18 mouse cellular contexts compared by ENCODE assay signal in genomic region chr17:49675629-49676028, GRCm38 (mm10).
A peak's percentile ranks its signal among the peaks of the same experiment; 100 is the strongest.
DNase-seq lines count a peak whose midpoint lies in the region; ATAC-seq and TF ChIP-seq lines count a peak whose summit lies in the region.
"Had no signal": no experiment of that assay in that cellular context is flagged by ENCODE, and none has a peak within 500 bp of the region (broad histone marks: within the 10 kb centered on the region; RNA-seq: fewer than 3 reads in every experiment).

No protein-coding gene starts in this region.

- peak; percentile 60; the same call in 1 of the 2 replicates for ATAC-seq in lung, embryonic 16.5 days (ENCODE audit: low read depth)
- no peak for ATAC-seq in limb, embryonic 13.5 days (ENCODE audit: low FRiP score, low read depth)
- ATAC-seq: forebrain, embryonic 16.5 days had no signal

- no peaks in the 10 kb centered on the region for H3K27me3 ChIP-seq in lung, embryonic 16.5 days (ENCODE audit: control insufficient read depth, insufficient read depth, low read depth, low read length)
- no peaks in the 10 kb centered on the region for H3K27me3 ChIP-seq in limb, embryonic 13.5 days
- H3K27me3 ChIP-seq: forebrain, embryonic 12.5 days; hindbrain, embryonic 13.5 days had no signal

- H3K4me2 ChIP-seq in lung, embryonic 16.5 days (ENCODE audit: low read depth, low read length), result peak overlapping the region; percentile 38
- peak overlapping the region; percentile 25; the same call in 1 of the 2 replicates for H3K4me2 ChIP-seq in limb, embryonic 13.5 days (replicated peaks)
- H3K4me2 ChIP-seq: forebrain, embryonic 12.5 days; hindbrain, embryonic 13.5 days had no signal

- WGBS in lung, embryonic 16.5 days, result 46% methylated on average over 4 of the region's 4 CpGs
- WGBS in limb, embryonic 13.5 days, result 38% methylated on average over 4 of the region's 4 CpGs

- no peaks in the 10 kb centered on the region; the same call in 1 of the 2 replicates for H3K4me1 ChIP-seq in lung, embryonic 16.5 days (replicated peaks; ENCODE audit: control insufficient read depth, insufficient read depth, low read length)
- no peaks in the 10 kb centered on the region; the same call in 1 of the 2 replicates for H3K4me1 ChIP-seq in limb, embryonic 13.5 days
- H3K4me1 ChIP-seq: forebrain, embryonic 12.5 days; heart, embryonic 10.5 days had no signal

- peak overlapping the region; percentile 5 for H3K9ac ChIP-seq in lung, embryonic 16.5 days (ENCODE audit: low read length)
- no peak overlapping the region for H3K9ac ChIP-seq in limb, embryonic 13.5 days
- H3K9ac ChIP-seq: forebrain, embryonic 12.5 days; hindbrain, embryonic 13.5 days had no signal

- DNase-seq in layer of hippocampus, adult 2 months (ENCODE audit: low spot score in 2 of 2), result no peak
- DNase-seq in layer of hippocampus, adult 8-10 months (ENCODE audit: low spot score in 2 of 2), result no peak
- DNase-seq in lung, postnatal 10 days, result no peak
- no peak for DNase-seq in kidney, postnatal 36 days
- DNase-seq in thymus, postnatal 10 days (ENCODE audit: low spot score in 2 of 2), result no peak
- DNase-seq: adrenal gland, postnatal 10 days; cerebellum, adult 11 months; cerebellum, adult 8-10 months; cerebellum, postnatal 25 days; gastrocnemius, postnatal 10 days; heart, adult 18-20 months; heart, postnatal 10 days had no signal

- TF ChIP-seq CTCF in layer of hippocampus, adult 2 months (conservative IDR thresholded peaks at IDR 0.05), result no peak

- no peaks in the 10 kb centered on the region for H3K36me3 ChIP-seq in lung, embryonic 16.5 days (ENCODE audit: control insufficient read depth, insufficient read depth, low read length)
- no peaks in the 10 kb centered on the region for H3K36me3 ChIP-seq in limb, embryonic 13.5 days
- H3K36me3 ChIP-seq: forebrain, embryonic 12.5 days; heart, embryonic 10.5 days; hindbrain, embryonic 13.5 days had no signal

- H3K27ac ChIP-seq in layer of hippocampus, adult 2 months, result no peak overlapping the region
- H3K27ac ChIP-seq in lung, embryonic 16.5 days (ENCODE audit: low read length), result peak overlapping the region; percentile 55; the same call in 1 of the 2 replicates
- H3K27ac ChIP-seq in limb, embryonic 13.5 days, result no peak overlapping the region
- H3K27ac ChIP-seq: forebrain, embryonic 12.5 days; heart, embryonic 10.5 days; hindbrain, embryonic 13.5 days had no signal

- peak overlapping the region; percentile 2; the same call in 1 of the 2 replicates for H3K4me3 ChIP-seq in layer of hippocampus, adult 2 months
- H3K4me3 ChIP-seq in lung, embryonic 16.5 days (ENCODE audit: low read length), result peak overlapping the region; percentile 9; the same call in 1 of the 2 replicates
- 0 out of 2 replicates have a peak overlapping the region, but pooled peaks have one; percentile 5 for H3K4me3 ChIP-seq in limb, embryonic 13.5 days
- H3K4me3 ChIP-seq: forebrain, embryonic 12.5 days; heart, embryonic 10.5 days; hindbrain, embryonic 13.5 days had no signal

- H3K9me3 ChIP-seq in lung, embryonic 16.5 days (ENCODE audit: control insufficient read depth, low read length), result peaks cover 3% of the 10 kb centered on the region; the same call in 1 of the 2 replicates
- H3K9me3 ChIP-seq in limb, embryonic 13.5 days, result no peaks in the 10 kb centered on the region
- H3K9me3 ChIP-seq: heart, embryonic 10.5 days; hindbrain, embryonic 13.5 days had no signal
